Mouse (Mus musculus) Patski (cell line): ENCODE measurements around the gene Myh14. TPM values are rescaled to one million over a fixed set of nuclear protein-coding genes. Genes with fewer than 3 reads are reported as not detected.

Source experiments
- ATAC-seq: fragments of 100-300 bp; one replicate; pipeline ENCODE4 v1.8.0; 2021
- CTCF ChIA-PET: fragments of 350-600 bp; sonication (Branson Sonifier 250); formaldehyde crosslinking; loops from one replicate; lab custom pipeline; 2022; ENCODE audit warnings: inconsistent platforms; lab: Charles Lee
- POLR2A ChIA-PET: fragments of 350-600 bp; sonication (Branson Sonifier 250); formaldehyde crosslinking; loops from one replicate; lab custom pipeline; 2022; ENCODE audit warnings: antibody characterized with exemption, inconsistent platforms; lab: Charles Lee
- DNase-seq: peaks from one replicate; pipeline ENCODE4 v3.0.0-alpha.2; 2011; ENCODE audit warnings: low read depth, low spot score
- H3K27me3 ChIP-seq: fragments of 371-371 bp; one replicate; pipeline ENCODE4 v1.5.1; 2021
- CTCF ChIP-seq: fragments of 100-300 bp; IDR thresholded peaks from one replicate; pipeline ENCODE4 v1.5.1; 2021
- in situ Hi-C: fragments of 300-500 bp; cut with MboI; formaldehyde crosslinking; loops from 3 replicates; pipeline ENCODE4 v1.11.1; 2018; ENCODE audit warnings: low pct_unique_long_range_greater_than_20kb, mixed read lengths
- polyA plus RNA-seq: library from polyadenylated mRNA; unstranded; gene quantifications from one replicate; pipeline ENCODE4 v1.2.3, GENCODE M21; 2021

Gene Myh14
- polyA plus RNA-seq, 1 experiment from 2014 or later = 0.31 TPM

DNA sequence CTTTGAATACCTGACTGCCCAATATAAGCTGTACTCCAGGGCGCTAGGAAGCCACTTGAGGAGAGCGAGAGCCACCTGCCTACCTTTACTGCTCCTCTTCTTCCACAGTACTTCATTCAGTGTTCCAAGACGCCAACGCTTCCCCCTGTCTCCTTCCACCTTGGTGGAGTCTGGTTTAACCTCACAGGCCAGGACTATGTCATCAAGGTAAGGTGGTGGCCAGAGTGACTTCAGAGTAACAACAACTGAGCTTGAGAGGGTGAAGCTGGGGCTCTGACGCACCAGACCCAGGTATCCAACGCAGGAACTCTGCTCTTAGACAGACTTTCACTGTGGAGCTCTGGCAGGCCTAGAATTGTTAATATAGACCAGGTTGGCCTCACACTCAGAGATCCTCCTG, 85.0 kb downstream of the Myh14 start:
- ChIA-PET POLR2A (interaction anchor here (0.7 kb wide), 1 partner anchor 205 kb away, joined by 3 read pairs; no protein-coding TSS in a partner anchor), CTCF (no interaction called here)
- peaks cover 29% of the 10 kb centered on the region for H3K27me3 ChIP-seq
- ATAC-seq = no peak
- no peak for TF ChIP-seq CTCF
- in situ Hi-C loops = no loop called here
- DNase-seq = no peak

DNA sequence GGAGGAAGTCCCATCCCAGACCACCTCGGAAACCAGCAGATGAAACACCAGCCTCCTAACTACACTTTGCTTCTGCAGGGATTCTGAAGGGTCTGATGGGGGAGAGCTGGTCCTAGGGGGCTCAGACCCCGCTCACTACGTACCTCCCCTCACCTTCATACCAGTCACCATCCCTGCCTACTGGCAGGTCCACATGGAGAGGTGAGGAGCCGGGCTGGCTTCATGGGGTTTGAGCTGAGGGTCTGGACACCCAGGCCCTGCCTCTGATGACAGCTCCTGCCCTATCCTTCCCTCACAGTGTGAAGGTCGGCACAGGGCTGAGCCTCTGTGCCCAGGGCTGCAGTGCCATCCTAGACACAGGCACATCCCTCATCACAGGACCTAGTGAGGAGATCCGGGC, 85.7 kb downstream of the Myh14 start:
- TF ChIP-seq CTCF = no peak
- in situ Hi-C loops = no loop called here
- ChIA-PET CTCF (interaction anchor here (1.0 kb wide), 1 partner anchor 24 kb away, joined by 3 read pairs; no protein-coding TSS in a partner anchor), POLR2A (no interaction called here)
- no peak for DNase-seq
- peaks cover 28% of the 10 kb centered on the region for H3K27me3 ChIP-seq
- ATAC-seq = no peak

DNA sequence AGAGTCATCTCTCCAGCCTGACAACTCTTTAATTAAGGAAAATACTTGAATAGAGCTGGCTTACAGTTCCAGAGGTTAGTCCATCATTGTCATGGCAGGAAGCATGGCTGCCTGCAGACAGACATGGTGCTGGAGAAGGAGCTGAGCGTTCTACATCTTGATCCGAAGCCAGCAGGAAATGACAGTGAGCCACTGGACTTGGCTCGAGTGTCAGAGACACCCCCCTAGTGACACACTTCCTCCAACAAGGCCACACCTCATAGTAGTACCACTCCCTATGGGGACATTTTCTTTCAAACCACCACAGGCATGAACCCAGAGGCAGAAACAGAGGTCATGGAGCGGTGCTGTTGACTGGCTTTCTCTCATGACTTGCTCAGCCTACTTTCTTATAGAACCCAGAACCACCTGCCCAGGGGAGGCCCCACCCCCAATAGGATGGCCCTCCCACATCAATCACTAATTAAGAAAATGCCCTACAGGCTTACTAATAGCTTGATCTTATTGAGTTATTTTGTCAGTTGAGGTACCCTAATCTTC, 86.3 kb downstream of the Myh14 start:
- peaks cover 22% of the 10 kb centered on the region for H3K27me3 ChIP-seq
- CTCF ChIA-PET = interaction anchor here (1.0 kb wide), 1 partner anchor 24 kb away, joined by 3 read pairs; no protein-coding TSS in a partner anchor

DNA sequence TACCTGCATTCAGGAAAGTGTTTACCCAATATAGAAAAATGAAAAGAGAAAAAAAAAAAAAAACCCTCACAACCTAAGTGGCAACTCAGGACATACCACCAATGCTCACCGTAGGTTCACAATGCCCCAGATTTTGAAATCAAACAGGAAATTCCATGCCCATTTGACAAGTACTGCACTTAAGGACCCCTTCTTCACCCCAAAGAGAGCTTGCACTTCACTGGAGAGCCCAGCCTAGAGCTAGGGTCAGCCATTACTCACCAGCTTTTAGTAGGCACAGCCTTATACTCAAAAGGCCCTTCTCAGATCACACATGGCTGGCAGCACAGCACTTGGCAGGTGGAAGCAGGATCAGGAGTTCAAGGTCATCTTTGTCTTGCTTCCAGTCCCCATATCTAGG, 87.5 kb downstream of the Myh14 start:
- peaks cover 22% of the 10 kb centered on the region for H3K27me3 ChIP-seq
- DNase-seq (no peak), ATAC-seq (no peak)
- TF ChIP-seq CTCF = no peak
- in situ Hi-C loops = no loop called here
- ChIA-PET CTCF (interaction anchor here (1.2 kb wide), 1 partner anchor 12 kb away, joined by 3 read pairs; no protein-coding TSS in a partner anchor), POLR2A (no interaction called here)

More for the DNA sequence above, 86.3 kb downstream of the Myh14 start:
- in situ Hi-C loops = no loop called here
- TF ChIP-seq CTCF = no peak
- DNase-seq = no peak
- no peak for ATAC-seq
- POLR2A ChIA-PET = no interaction called here

DNA sequence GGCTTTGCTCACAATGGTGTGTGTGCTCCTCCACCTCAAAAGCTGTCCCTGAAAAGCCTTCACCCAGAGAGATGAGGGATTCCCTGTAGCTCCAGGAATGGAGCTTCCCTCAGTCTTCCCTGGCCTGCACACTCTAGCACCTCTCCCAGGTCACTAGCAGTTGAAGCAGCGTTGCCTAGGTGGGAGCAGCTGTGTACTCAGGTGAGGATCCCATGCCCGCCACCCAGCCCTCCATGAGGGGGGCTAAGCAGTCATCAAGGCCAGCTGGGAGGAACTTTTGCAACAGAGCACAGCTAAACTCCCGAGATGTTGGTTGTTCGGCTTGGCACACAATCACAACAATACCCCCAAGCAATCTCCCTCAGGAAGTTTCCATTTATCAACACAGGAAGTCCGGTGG, 87.9 kb downstream of the Myh14 start:
- no peak for TF ChIP-seq CTCF
- POLR2A ChIA-PET = no interaction called here
- no peak for ATAC-seq
- in situ Hi-C loops = no loop called here
- no peak for DNase-seq
- CTCF ChIA-PET = interaction anchor here (1.2 kb wide), 1 partner anchor 11 kb away, joined by 3 read pairs; no protein-coding TSS in a partner anchor
- H3K27me3 ChIP-seq = peaks cover 19% of the 10 kb centered on the region

DNA sequence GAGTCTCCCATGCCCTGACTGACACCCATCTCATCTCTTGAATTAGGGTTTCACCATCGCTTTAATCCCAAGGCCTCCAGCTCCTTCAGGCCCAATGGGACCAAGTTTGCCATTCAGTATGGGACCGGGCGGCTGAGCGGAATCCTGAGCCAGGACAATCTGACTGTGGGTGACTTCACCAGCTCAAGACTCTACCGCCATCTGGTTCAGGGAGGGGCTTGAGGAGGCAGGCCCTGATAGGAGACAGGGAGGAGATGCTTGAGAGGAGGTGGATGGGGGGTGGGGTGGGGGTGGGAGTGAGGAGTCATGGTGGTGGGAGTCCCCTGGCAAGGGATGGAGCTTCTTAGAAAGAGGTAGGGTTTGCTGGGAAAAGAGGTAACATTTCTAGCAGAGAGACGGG, 89.0 kb downstream of the Myh14 start:
- TF ChIP-seq CTCF = no peak
- POLR2A ChIA-PET = interaction anchor here (0.7 kb wide), 1 partner anchor 208 kb away, joined by 3 read pairs; no protein-coding TSS in a partner anchor
- CTCF ChIA-PET = no interaction called here
- DNase-seq (no peak), ATAC-seq (no peak)
- in situ Hi-C loops = no loop called here
- H3K27me3 ChIP-seq = peaks cover 14% of the 10 kb centered on the region

DNA sequence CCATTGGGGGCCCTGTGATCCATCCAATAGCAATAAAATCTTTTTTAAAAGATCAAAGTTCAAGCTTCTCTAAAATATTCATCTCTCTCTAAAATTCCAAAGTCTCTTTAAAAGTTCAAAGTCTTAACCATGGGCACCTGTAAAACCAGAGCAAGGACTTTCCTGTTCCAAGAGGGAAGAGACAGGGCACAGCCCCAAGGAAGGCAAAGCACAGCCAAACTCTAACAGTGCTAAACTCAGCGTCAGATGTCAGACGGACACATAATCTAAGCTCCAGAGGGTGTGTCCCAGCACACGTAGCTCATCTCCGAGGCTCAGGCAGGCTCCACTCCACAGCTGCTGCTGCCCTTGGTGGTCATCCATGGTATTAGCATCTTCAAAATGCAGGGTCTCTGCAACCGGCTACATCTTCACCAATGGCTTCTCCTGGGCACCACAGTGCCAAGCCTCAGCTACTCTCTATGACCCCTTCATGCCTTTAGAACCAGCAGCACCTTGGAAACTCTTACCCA, 94.3 kb downstream of the Myh14 start:
- TF ChIP-seq CTCF = no peak
- CTCF ChIA-PET = no interaction called here
- no peak for ATAC-seq

DNA sequence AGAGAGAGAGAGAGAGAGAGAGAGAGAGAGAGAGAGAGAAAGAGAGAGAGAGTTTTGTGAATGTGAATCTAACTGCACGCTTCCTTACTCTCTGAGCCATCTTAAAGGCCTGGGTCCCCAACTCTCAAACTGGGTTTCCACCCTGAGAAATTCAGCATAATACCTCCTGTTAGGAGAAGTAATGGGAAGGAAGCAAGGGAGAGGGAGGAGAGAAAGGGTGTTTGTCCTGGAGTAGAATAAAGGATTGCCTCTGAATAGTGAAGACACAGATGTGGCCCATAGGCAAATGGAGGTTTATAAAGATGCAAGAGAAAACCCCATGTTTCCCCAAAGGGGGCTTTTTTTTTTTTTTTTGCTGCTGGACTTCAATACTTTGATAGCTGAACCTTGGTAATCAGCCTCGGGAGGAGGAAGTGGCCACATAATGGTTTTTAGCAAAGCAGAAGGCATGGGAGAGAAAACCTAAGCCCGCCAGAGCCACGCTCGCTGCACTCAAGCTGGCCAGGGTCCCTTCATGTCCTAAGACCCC, 97.6 kb downstream of the Myh14 start:
- in situ Hi-C loops = no loop called here
- ChIA-PET CTCF (interaction anchor here (1.5 kb wide), 1 partner anchor 9 kb away, joined by 3 read pairs; no protein-coding TSS in a partner anchor), POLR2A (no interaction called here)
- TF ChIP-seq CTCF = no peak
- H3K27me3 ChIP-seq = peaks cover 9% of the 10 kb centered on the region
- ATAC-seq = no peak
- no peak for DNase-seq

More for the DNA sequence above, 94.3 kb downstream of the Myh14 start:
- no peak for DNase-seq
- H3K27me3 ChIP-seq = no peaks in the 10 kb centered on the region
- in situ Hi-C loops = loop anchor here (5.0 kb wide), 1 partner anchor 66 kb away; no protein-coding TSS in a partner anchor
- POLR2A ChIA-PET = no interaction called here

DNA sequence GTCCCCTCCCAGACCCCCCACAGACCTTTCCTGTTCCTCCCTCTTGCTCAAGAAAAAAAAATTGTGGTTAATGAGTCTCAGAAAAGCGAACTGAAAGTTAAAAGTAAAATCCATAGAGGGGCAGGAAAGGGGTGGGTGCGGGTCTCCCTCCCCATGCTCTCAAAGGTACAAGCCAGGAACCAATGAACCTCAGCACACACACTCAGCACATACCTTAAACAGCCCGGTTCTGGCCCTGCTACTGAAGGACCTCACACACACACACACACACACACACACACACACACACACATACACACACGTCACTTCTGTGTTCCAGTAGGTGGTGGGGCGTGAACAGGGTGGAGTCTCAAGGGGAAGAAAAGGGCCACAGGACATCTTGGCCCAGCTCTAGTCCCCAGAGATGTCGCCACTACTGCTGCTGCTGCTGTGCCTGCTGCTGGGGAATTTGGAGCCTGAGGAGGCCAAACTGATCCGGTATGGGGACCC, 98.4 kb downstream of the Myh14 start, which contains the start of gene Napsa:
Gene Napsa (plus strand): TSS at position 168 of the 489 bp plus-strand sequence.
- no peak for DNase-seq
- ChIA-PET POLR2A (no interaction called here), CTCF (interaction anchor here (1.2 to 1.5 kb wide), 2 partner anchors 8 to 11 kb away, joined by 3 read pairs; no protein-coding TSS in a partner anchor)
- H3K27me3 ChIP-seq = peaks cover 9% of the 10 kb centered on the region
- in situ Hi-C loops = no loop called here
- no peak for TF ChIP-seq CTCF
- ATAC-seq = no peak

DNA sequence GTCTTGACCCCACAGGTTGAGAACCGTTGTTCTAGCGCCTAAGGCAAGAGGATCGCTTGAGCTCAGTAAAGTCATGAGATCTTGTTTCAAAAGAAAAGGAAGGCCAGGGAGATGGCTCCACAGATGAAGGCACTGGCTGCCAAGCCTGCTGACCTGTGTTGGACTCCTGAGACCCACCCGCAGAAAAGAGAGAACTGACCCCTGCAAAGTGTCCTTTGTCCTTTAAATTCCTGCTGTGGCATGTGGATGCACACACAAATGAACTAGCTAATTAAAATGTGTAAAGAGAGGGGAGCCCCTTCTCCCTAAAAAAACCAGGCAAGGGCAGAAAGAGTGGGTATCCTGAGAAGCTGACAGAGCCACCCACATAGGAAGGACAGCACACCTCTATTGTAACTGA, 98.8 kb downstream of the Myh14 start:
- no peak for TF ChIP-seq CTCF
- POLR2A ChIA-PET = no interaction called here

More for the DNA sequence above, 98.8 kb downstream of the Myh14 start:
- in situ Hi-C loops = no loop called here
- CTCF ChIA-PET = interaction anchor here (1.2 to 1.4 kb wide), 2 partner anchors 11 kb away, joined by 3 to 5 read pairs; no protein-coding TSS in a partner anchor
- DNase-seq (no peak), ATAC-seq (no peak)
- H3K27me3 ChIP-seq = peaks cover 9% of the 10 kb centered on the region
